Mouse (Mus musculus): ENCODE results near the gene Ccdc125. TPM values are rescaled to one million over a fixed set of nuclear protein-coding genes. Genes with fewer than 3 reads are reported as not detected.
A peak's percentile ranks its signal among the peaks of the same experiment; 100 is the strongest.
"Not testable (repeated sequence)": the region's sequence is repeated elsewhere in the genome, so short reads cannot be mapped to it uniquely, and the experiment has no call there.

Gene Ccdc125
- polyA plus RNA-seq, 1 experiment from 2014 or later = 8.7 TPM

DNA sequence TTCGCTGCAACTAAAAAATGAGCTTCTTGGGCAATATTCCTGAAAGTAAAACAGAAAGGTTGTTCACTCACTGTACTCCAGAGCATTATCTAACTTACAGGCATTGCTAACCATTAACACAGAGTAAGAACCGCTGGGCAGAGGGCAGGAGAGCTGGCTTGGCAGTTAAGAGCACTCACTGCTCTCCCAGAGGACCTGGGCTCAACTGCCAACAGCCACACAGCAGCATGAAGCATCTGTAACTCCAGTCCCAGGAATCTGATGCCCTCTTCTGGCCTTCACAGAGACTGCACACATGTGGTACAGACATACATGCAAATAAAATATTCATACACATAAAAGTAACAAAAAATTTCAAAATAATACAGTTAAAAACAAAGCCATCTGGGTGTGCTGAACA lies 34.0 kb downstream of the Ccdc125 start:
- Histone ChIP-seq H3K36me3 (ENCODE audit: control insufficient read depth, insufficient read depth, low read length) (peaks cover 37% of the 10 kb centered on the region), H3K9ac (ENCODE audit: low read depth, low read length) (no peak overlapping the region), H3K27ac (ENCODE audit: low read length) (no peak overlapping the region), H3K4me3 (ENCODE audit: low read length) (no peak overlapping the region), H3K9me3 (ENCODE audit: control insufficient read depth, low read length) (no peaks in the 10 kb centered on the region), H3K4me2 (ENCODE audit: low read depth, low read length) (no peak overlapping the region), H3K4me1 (ENCODE audit: control insufficient read depth, insufficient read depth, low read length) (no peaks in the 10 kb centered on the region), H3K27me3 (replicated peaks; ENCODE audit: control insufficient read depth, insufficient read depth, low read length) (no peaks in the 10 kb centered on the region)
- WGBS = 96% methylated on average over 2 of the region's 2 CpGs
- no peak for ATAC-seq

DNA sequence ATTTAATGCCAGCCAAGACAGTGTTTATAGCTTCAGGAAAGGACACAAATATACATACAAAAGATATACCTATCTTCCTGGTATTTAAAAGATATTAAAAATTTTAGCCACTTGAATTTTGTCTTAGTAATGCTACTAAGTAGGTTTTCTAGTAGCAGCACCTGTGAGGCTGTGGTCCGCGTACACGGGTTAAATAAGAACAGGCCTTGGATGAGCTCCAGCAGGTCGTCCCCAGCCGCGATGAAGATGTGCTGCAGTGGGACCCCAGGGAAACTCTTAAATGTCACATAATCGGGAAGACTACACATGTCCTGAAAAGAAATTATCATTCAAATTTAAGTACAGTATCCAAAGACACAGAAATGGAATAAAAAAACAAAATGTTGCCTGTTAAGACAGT lies 36.7 kb downstream of the Ccdc125 start:
- 96% methylated on average over 7 of the region's 7 CpGs for WGBS
- Histone ChIP-seq H3K9me3 (ENCODE audit: control insufficient read depth, low read length) (no peaks in the 10 kb centered on the region), H3K4me1 (ENCODE audit: control insufficient read depth, insufficient read depth, low read length) (no peaks in the 10 kb centered on the region), H3K36me3 (ENCODE audit: control insufficient read depth, insufficient read depth, low read length) (peaks cover 31% of the 10 kb centered on the region), H3K9ac (ENCODE audit: low read depth, low read length) (no peak overlapping the region), H3K4me2 (ENCODE audit: low read depth, low read length) (no peak overlapping the region), H3K4me3 (ENCODE audit: low read length) (no peak overlapping the region), H3K27me3 (replicated peaks; ENCODE audit: control insufficient read depth, insufficient read depth, low read length) (no peaks in the 10 kb centered on the region), H3K27ac (ENCODE audit: low read length) (no peak overlapping the region)
- ATAC-seq = no peak

DNA sequence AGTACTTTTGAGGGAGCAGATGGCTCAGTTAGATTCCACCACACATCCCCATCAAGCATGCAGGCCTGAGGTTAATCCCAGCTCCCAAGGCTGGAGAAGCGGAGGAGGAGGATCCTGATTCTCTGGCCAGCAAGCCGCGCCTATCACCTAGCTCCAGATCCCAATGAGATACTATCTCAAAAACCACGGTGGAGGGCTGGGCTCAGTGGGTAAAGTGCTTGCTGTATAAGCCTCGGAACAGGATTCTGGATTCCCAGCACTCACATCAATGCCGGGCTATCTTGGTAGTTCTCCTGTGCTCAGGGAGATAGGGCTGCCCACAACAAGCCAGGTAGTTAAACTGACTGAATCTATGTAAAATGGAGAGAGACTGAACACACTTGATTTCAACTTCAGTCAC lies 46.0 kb downstream of the Ccdc125 start:
- no peak overlapping the region for H3K4me3 ChIP-seq (ENCODE audit: low read length)
- H3K27ac ChIP-seq (ENCODE audit: low read length) = no peak overlapping the region
- no peak overlapping the region for H3K4me2 ChIP-seq (ENCODE audit: low read depth, low read length)
- ATAC-seq = no peak
- H3K9me3 ChIP-seq (ENCODE audit: control insufficient read depth, low read length) = no peaks in the 10 kb centered on the region
- no peak overlapping the region for H3K9ac ChIP-seq (ENCODE audit: low read depth, low read length)
- H3K4me1 ChIP-seq (ENCODE audit: control insufficient read depth, insufficient read depth, low read length) = no peaks in the 10 kb centered on the region
- H3K36me3 ChIP-seq (ENCODE audit: control insufficient read depth, insufficient read depth, low read length) = peaks cover 10% of the 10 kb centered on the region
- 92% methylated on average over 6 of the region's 6 CpGs for WGBS
- H3K27me3 ChIP-seq (replicated peaks; ENCODE audit: control insufficient read depth, insufficient read depth, low read length) = no peaks in the 10 kb centered on the region

DNA sequence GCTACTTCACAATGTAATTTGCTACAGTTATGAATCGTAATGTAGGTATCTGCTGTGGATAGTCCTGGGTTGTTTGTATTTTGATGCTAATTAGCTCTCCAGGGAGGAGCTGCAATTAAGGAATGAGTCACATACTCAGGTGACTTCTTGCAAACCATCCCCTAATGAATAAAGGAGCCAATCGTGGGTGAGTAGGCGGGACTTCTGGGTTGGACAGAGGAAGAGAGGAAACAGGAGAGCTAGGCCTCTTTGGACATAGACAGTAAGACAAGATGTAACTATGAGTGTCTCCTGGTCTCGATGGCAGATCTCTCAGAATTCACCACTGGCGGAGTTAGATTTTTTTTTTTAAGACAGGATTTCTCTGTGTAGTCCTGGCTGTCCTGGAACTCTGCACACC lies 52.1 kb downstream of the Ccdc125 start:
- H3K4me3 ChIP-seq (ENCODE audit: low read length) = no peak overlapping the region
- H3K9ac ChIP-seq (ENCODE audit: low read depth, low read length) = no peak overlapping the region
- H3K27ac ChIP-seq (ENCODE audit: low read length) = no peak overlapping the region
- H3K9me3 ChIP-seq (ENCODE audit: control insufficient read depth, low read length) = no peaks in the 10 kb centered on the region
- 0 out of 2 replicates have a peak, but pooled peaks cover 5% of the 10 kb centered on the region for H3K36me3 ChIP-seq (ENCODE audit: control insufficient read depth, insufficient read depth, low read length)
- 90% methylated on average over 5 of the region's 5 CpGs for WGBS
- H3K4me1 ChIP-seq (ENCODE audit: control insufficient read depth, insufficient read depth, low read length) = no peaks in the 10 kb centered on the region
- H3K27me3 ChIP-seq (replicated peaks; ENCODE audit: control insufficient read depth, insufficient read depth, low read length) = no peaks in the 10 kb centered on the region
- no peak for ATAC-seq
- H3K4me2 ChIP-seq (ENCODE audit: low read depth, low read length) = no peak overlapping the region

DNA sequence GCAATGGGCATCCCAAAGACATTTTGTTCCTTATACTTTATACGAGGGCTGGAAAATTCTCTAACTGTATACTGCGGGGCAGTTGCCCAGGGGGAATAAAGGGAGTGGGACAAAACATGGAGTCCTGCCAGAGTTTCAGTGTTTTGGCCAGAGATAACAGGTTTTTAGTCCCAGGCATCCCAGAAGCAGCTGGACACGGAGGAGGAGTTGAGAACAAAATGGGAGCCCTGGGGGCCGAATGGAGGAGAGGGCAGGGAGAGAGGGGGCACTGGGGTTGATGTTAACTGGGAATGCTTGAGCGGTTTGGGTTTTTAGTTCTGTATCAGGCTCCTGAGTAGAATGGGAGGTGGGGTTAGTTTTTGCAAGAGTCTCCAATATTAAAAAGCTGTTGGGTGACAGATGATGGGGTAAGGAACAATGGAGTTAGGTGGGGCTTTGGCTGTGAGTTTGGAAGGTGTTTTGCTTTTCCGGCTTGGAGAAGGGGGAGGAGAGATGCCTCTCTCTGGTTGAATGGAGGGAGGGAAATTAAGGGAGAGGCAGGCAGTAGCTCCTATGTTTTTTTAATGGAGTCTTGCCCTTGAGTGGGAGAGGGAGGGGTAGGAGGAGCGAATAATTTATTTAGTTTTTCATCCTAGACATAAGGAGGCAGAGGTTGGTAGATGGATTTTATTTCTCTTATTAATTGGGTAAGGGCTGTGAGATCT lies 54.7 kb downstream of the Ccdc125 start:
- H3K27ac ChIP-seq (ENCODE audit: low read length) = no peak overlapping the region
- H3K36me3 ChIP-seq (ENCODE audit: control insufficient read depth, insufficient read depth, low read length) = peaks cover 10% of the 10 kb centered on the region; the same call in 1 of the 2 replicates
- no peaks in the 10 kb centered on the region for H3K27me3 ChIP-seq (replicated peaks; ENCODE audit: control insufficient read depth, insufficient read depth, low read length)
- H3K4me2 ChIP-seq (ENCODE audit: low read depth, low read length) = no peak overlapping the region
- 79% methylated on average over 7 of the region's 7 CpGs for WGBS
- no peak overlapping the region for H3K9ac ChIP-seq (ENCODE audit: low read depth, low read length)
- ATAC-seq = no peak
- H3K9me3 ChIP-seq (ENCODE audit: control insufficient read depth, low read length) = no peaks in the 10 kb centered on the region
- H3K4me3 ChIP-seq (ENCODE audit: low read length) = no peak overlapping the region
- H3K4me1 ChIP-seq (ENCODE audit: control insufficient read depth, insufficient read depth, low read length) = peaks cover 5% of the 10 kb centered on the region

DNA sequence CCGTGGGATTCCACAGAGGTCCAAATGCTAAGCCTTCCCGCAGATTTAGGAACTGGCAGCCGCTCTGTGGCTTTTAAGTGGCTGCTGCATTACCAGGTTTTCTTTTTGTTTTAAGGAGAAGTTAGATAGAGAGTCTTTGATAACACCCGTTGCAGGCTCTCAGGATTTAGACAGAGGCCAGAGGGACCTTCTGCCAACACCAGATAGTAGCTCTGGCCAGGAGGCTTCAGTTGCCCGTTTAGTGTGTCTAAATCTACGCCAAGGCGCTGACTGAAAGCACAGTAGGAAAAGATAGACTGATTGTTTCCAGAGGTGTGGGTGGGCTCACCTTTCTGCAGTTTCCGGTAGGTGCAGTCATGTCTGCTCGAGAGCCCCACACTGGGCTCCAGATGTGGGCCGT lies 55.7 kb downstream of the Ccdc125 start:
- Histone ChIP-seq H3K4me1 (ENCODE audit: control insufficient read depth, insufficient read depth, low read length) (peaks cover 8% of the 10 kb centered on the region), H3K9me3 (ENCODE audit: control insufficient read depth, low read length) (no peaks in the 10 kb centered on the region), H3K27ac (ENCODE audit: low read length) (no peak overlapping the region), H3K4me3 (ENCODE audit: low read length) (no peak overlapping the region), H3K9ac (ENCODE audit: low read depth, low read length) (no peak overlapping the region), H3K27me3 (replicated peaks; ENCODE audit: control insufficient read depth, insufficient read depth, low read length) (no peaks in the 10 kb centered on the region), H3K4me2 (ENCODE audit: low read depth, low read length) (no peak overlapping the region), H3K36me3 (ENCODE audit: control insufficient read depth, insufficient read depth, low read length) (peaks cover 10% of the 10 kb centered on the region; the same call in 1 of the 2 replicates)
- ATAC-seq = no peak
- 90% methylated on average over 10 of the region's 10 CpGs for WGBS

DNA sequence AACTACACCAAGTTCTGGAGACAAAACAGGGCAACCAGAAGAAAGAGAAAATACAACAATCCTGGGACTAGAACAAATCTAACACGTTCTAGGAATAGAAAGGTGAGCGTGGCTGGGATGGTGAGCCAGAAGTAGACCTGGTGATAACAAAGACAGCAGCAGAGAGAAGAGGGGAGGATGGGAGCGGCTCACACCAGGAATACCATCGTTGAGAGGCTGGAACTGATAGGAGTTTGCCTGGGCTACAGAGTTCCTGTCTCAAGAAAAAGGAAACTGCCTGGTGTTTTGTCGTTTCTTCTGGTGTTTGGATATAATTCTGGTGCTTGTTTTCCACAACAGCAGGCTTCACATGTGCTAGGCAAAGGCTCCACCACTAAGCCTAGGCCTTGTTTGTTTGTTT lies 58.6 kb downstream of the Ccdc125 start:
- Histone ChIP-seq H3K4me2 (ENCODE audit: low read depth, low read length) (no peak overlapping the region), H3K4me3 (ENCODE audit: low read length) (no peak overlapping the region), H3K27me3 (replicated peaks; ENCODE audit: control insufficient read depth, insufficient read depth, low read length) (no peaks in the 10 kb centered on the region), H3K36me3 (ENCODE audit: control insufficient read depth, insufficient read depth, low read length) (peaks cover 5% of the 10 kb centered on the region; the same call in 1 of the 2 replicates), H3K9ac (ENCODE audit: low read depth, low read length) (no peak overlapping the region), H3K4me1 (ENCODE audit: control insufficient read depth, insufficient read depth, low read length) (peaks cover 8% of the 10 kb centered on the region), H3K9me3 (ENCODE audit: control insufficient read depth, low read length) (no peaks in the 10 kb centered on the region), H3K27ac (ENCODE audit: low read length) (no peak overlapping the region)
- no peak for ATAC-seq
- 88% methylated on average over 5 of the region's 5 CpGs for WGBS

DNA sequence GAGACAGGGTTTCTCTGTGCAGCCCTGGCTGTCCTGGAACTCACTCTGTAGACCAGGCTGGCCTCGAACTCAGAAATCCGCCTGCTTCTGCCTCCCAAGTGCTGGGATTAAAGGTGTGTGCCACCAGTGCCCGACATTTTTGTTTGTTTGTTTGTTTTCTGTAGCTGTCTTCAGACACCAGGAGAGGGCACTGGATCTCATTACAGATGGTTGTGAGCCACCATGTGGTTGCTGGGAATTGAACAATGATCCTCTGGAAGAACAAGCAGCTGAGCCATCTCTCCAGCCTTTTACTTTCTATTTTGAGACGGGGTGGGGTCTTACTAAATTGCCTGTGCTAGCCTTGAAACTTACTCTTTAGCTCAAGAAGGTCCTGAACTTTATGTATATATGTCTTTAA lies 59.0 kb downstream of the Ccdc125 start:
- not testable (repeated sequence) for H3K4me3 ChIP-seq (ENCODE audit: low read length); H3K4me1 ChIP-seq (ENCODE audit: control insufficient read depth, insufficient read depth, low read length); H3K9me3 ChIP-seq (ENCODE audit: control insufficient read depth, low read length); H3K9ac ChIP-seq (ENCODE audit: low read depth, low read length); H3K36me3 ChIP-seq (ENCODE audit: control insufficient read depth, insufficient read depth, low read length); H3K27me3 ChIP-seq (replicated peaks; ENCODE audit: control insufficient read depth, insufficient read depth, low read length); H3K4me2 ChIP-seq (ENCODE audit: low read depth, low read length); H3K27ac ChIP-seq (ENCODE audit: low read length); ATAC-seq
- WGBS = 91% methylated on average over 4 of the region's 4 CpGs

DNA sequence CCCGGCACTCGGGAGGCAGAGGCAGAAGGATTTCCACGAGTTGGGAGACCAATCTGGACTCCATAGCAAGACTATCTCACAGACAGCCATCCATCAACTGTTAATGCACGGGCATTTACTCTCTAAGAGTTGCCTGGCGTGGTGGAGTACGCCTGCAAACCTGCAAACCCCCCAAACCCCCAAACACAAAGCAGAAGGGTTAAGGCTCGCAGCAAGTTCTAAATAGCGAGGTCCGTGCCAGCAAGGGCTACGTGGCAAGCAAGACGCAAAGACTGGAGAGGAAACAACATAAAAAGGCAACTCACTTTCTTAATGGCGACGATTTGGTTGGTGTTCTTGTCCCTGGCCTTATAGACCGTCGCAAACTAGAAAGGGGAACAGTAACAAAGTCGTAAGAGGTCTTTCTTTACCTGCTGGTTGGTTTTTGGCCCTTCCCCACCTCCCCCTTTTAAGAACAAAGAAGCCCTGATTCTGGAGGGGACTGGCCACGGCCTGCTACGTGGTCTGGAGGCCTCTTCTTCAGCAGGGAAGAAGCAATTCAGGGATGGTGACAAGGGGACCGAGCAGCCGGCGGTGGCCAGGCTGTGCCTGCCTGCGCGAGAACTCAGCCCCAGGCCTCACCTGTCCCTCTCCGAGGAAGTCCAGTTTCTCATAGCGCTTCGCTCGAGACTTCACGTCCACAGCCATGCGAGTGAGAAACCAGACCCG lies 60.8 kb downstream of the Ccdc125 start:
- no peaks in the 10 kb centered on the region for H3K27me3 ChIP-seq (replicated peaks; ENCODE audit: control insufficient read depth, insufficient read depth, low read length)
- WGBS = under 1% methylated on average over 30 of the region's 30 CpGs
- H3K9me3 ChIP-seq (ENCODE audit: control insufficient read depth, low read length) = no peaks in the 10 kb centered on the region
- peak; percentile 88 for ATAC-seq
- H3K27ac ChIP-seq (ENCODE audit: low read length) = peak overlapping the region; percentile 94
- peak overlapping the region; percentile 64 for H3K4me2 ChIP-seq (ENCODE audit: low read depth, low read length)
- H3K4me1 ChIP-seq (ENCODE audit: control insufficient read depth, insufficient read depth, low read length) = peaks cover 8% of the 10 kb centered on the region
- H3K9ac ChIP-seq (ENCODE audit: low read depth, low read length) = peak overlapping the region; percentile 86
- H3K4me3 ChIP-seq (ENCODE audit: low read length) = peak overlapping the region; percentile 76
- H3K36me3 ChIP-seq (ENCODE audit: control insufficient read depth, insufficient read depth, low read length) = peaks cover 5% of the 10 kb centered on the region; the same call in 1 of the 2 replicates
